ENCODE assay signal across 8 mouse cellular contexts in genomic region chr3:65929821-65930633, GRCm38 (mm10). TPM values are rescaled to one million over a fixed set of nuclear protein-coding genes. Genes with fewer than 3 reads are reported as not detected.
DNase-seq lines count a peak whose midpoint lies in the region; ATAC-seq and TF ChIP-seq lines count a peak whose summit lies in the region.

No protein-coding gene starts in this region.

- peaks cover 12% of the 10 kb centered on the region for H3K4me1 ChIP-seq in heart, adult 2 months (ENCODE audit: control insufficient read depth, insufficient read depth, low read length)
- H3K4me1 ChIP-seq in limb, embryonic 14.5 days (ENCODE audit: control insufficient read depth, insufficient read depth, low read length): peaks cover 7% of the 10 kb centered on the region; the same call in 1 of the 2 replicates
- H3K4me1 ChIP-seq in midbrain, embryonic 15.5 days: peaks cover 14% of the 10 kb centered on the region

- H3K4me3 ChIP-seq in heart, adult 2 months: peak overlapping the region; percentile 36
- 0 out of 2 replicates have a peak overlapping the region, but pooled peaks have one; percentile 2 for H3K4me3 ChIP-seq in limb, embryonic 14.5 days (replicated peaks; ENCODE audit: low read length)
- H3K4me3 ChIP-seq in midbrain, embryonic 15.5 days: no peak overlapping the region

- no peaks in the 10 kb centered on the region for H3K79me2 ChIP-seq in heart, adult 2 months (replicated peaks; ENCODE audit: control insufficient read depth, insufficient read depth, low read length)

- intact Hi-C loops in heart, adult 2 months (cut with DNase I): loop anchor here (1.0 to 5.0 kb wide), 6 partner anchors 25 to 945 kb away; partner anchors contain the start of genes Lekr1, Ssr3 and Tiparp

- WGBS in heart, adult 2 months: 15% methylated on average over 20 of the region's 20 CpGs
- 23% methylated on average over 20 of the region's 20 CpGs for WGBS in limb, embryonic 14.5 days
- 19% methylated on average over 20 of the region's 20 CpGs for WGBS in midbrain, embryonic 15.5 days

- TF ChIP-seq CTCF in heart, adult 2 months (IDR thresholded peaks at IDR 0.05): peak; percentile 82

- H3K27ac ChIP-seq in heart, adult 2 months: peak overlapping the region; percentile 69
- H3K27ac ChIP-seq in limb, embryonic 14.5 days (replicated peaks; ENCODE audit: low read depth, low read length): no peak overlapping the region
- H3K27ac ChIP-seq in midbrain, embryonic 15.5 days: no peak overlapping the region

- DNase-seq in 3134 (ENCODE audit: extremely low read depth, insufficient read length, low spot score) (peak; percentile 66), ZHBTc4 (ENCODE audit: low read depth, low spot score) (peak; percentile 87)
- peak; percentile 91 for DNase-seq in embryo, embryonic 10.5 days (ENCODE audit: low spot score)
- peak; percentile 68 to 69 for DNase-seq in heart, adult 2 months
- DNase-seq in kidney, adult 8-10 months: peak; percentile 65 to 79
- DNase-seq in limb, embryonic 14.5 days (ENCODE audit: low spot score): peak; percentile 77
- DNase-seq in splenic B cell, adult 2 months (ENCODE audit: low read depth, low spot score): peak; percentile 86

- peak overlapping the region; percentile 45 for H3K9ac ChIP-seq in heart, adult 2 months (ENCODE audit: low read depth, low read length)
- H3K9ac ChIP-seq in limb, embryonic 14.5 days (ENCODE audit: low read depth, low read length, severe bottlenecking): no peak overlapping the region
- H3K9ac ChIP-seq in midbrain, embryonic 15.5 days: no peak overlapping the region

- TF ChIP-seq POLR2A in heart, adult 2 months (IDR thresholded peaks at IDR 0.05; ENCODE audit: insufficient read depth, low read depth, low read length): no peak
- no peak for TF ChIP-seq POLR2A in limb, embryonic 14.5 days (IDR thresholded peaks at IDR 0.05; ENCODE audit: borderline replicate concordance, extremely low read depth, insufficient read depth, insufficient read length)

- H3K36me3 ChIP-seq in heart, adult 2 months (ENCODE audit: control insufficient read depth, insufficient read depth, low read length): no peaks in the 10 kb centered on the region; the same call in 1 of the 2 replicates
- no peaks in the 10 kb centered on the region for H3K36me3 ChIP-seq in limb, embryonic 14.5 days (ENCODE audit: control insufficient read depth, insufficient read depth, low read length)
- no peaks in the 10 kb centered on the region for H3K36me3 ChIP-seq in midbrain, embryonic 15.5 days (replicated peaks)
- no peaks in the 10 kb centered on the region for H3K36me3 ChIP-seq in splenic B cell, adult 2 months (ENCODE audit: control insufficient read depth, insufficient read depth, low read length, poor library complexity, severe bottlenecking)

- TF ChIP-seq EP300 in heart, adult 2 months (IDR thresholded peaks at IDR 0.05; ENCODE audit: insufficient read depth, low read depth, low read length): no peak

- no peaks in the 10 kb centered on the region for H3K9me3 ChIP-seq in limb, embryonic 14.5 days (ENCODE audit: control insufficient read depth, low read length)
- no peaks in the 10 kb centered on the region for H3K9me3 ChIP-seq in midbrain, embryonic 15.5 days

- peak; percentile 34; the same call in 1 of the 2 replicates for ATAC-seq in limb, embryonic 14.5 days (ENCODE audit: low FRiP score, low read depth)
- ATAC-seq in midbrain, embryonic 15.5 days (replicated peaks): peak; percentile 73

- H3K4me2 ChIP-seq in limb, embryonic 14.5 days (replicated peaks; ENCODE audit: low read depth, low read length, severe bottlenecking): peak overlapping the region; percentile 45
- peak overlapping the region; percentile 32 for H3K4me2 ChIP-seq in midbrain, embryonic 15.5 days

- H3K27me3 ChIP-seq in heart, adult 2 months (ENCODE audit: control insufficient read depth, insufficient read depth, low read length): no peaks in the 10 kb centered on the region
- H3K27me3 ChIP-seq in limb, embryonic 14.5 days (ENCODE audit: control insufficient read depth, insufficient read depth, low read length): no peaks in the 10 kb centered on the region
- H3K27me3 ChIP-seq in midbrain, embryonic 15.5 days (replicated peaks): no peaks in the 10 kb centered on the region
- no peaks in the 10 kb centered on the region for H3K27me3 ChIP-seq in splenic B cell, adult 2 months (ENCODE audit: control insufficient read depth, insufficient read depth, low read length, poor library complexity, severe bottlenecking)

RNA-seq across cellular contexts. Expression of gene Ccnl1, which starts 28.0 kb away (rescaled TPM):
- 10 to 100 TPM; 16.7 to 18.1 TPM for total RNA-seq in heart, adult 2 months (2021)
- 17.8 and 24.6 TPM in 2 replicates for polyA plus RNA-seq in heart, adult 2 months (2012; rRNA removed)
- polyA plus RNA-seq in limb, embryonic 14.5 days (2012; rRNA removed): 122 and 137 TPM in 2 replicates
- polyA plus RNA-seq in limb, embryonic 14.5 days (2014; fragmentation: Nextera tagmentation; extraction: Ambion mirVana): 127 and 135 TPM in 2 replicates
- polyA plus RNA-seq in midbrain, embryonic 15.5 days (2015; fragmentation: Nextera tagmentation; extraction: Ambion mirVana): 68.6 and 69.9 TPM in 2 replicates
